Mouse (Mus musculus): ENCODE data around the gene Shank2.

Shank2 gene

DNA sequence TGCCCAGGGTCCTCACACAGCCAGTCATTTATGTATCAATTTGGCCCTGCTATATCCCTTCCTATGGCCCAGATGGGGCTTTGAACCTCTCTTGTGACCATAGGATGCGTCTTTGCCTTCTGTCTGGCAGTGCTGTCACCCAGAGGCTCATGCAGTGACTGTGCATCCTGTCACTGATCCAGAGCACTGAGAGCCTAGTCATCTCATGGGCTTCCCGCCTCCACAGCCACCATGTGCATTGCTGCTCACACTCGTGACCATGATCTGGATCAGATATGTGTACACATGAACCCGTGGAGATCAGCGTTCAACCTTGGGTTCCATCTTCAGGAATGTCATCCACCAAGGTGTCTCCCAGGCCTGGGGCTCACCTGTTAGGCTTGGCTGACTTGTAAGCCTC is 227.0 kb downstream of the Shank2 start:
- DNase-seq (ENCODE audit: low read depth, low spot score) = no peak

DNA sequence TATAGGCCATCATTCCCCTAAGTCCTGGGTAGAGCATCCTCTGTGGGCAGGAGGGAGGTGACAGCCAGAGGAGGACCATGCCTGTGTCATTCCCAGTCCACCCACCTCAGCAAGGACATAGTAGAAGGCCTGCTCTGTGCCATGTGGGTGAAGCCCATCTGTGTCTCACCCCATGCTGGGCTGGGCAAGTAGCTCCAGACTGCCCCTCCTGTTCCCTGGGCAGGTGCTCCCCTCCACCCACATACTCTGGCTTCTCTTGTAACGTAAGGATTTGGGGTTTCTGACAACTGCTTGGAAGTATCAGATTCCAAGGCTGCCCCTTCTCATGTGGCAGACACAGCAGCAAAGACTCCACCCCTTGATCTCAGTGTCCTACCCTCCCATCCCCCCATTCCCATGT is 227.7 kb downstream of the Shank2 start:
- no peak for DNase-seq (ENCODE audit: low read depth, low spot score)

DNA sequence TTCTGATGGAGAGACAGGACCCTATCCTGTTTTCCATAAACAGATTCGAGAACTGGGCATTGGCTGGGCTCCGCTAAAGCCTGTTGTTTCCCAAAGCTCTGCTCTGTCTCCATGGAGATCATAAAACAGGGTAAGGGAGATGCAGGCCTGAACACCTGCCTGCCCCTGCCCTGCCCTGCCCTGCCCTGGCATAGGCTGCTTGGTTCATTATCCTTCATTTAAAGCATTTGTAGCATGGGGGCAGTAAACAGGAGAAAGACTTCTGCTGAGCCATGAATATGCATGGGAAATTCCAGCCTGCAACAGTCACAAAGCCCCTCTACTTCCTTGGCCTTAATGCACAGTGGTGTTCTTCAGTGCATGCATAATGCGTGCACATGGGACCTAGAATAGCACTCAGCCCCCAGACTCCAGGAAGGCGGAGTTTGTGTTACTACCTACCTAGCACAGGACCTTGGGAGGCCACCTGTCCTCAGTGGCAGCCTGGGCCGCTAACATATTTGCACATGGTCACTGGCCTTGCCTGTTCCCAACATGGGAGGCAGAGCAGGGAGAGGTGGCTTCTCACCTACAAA is 230.5 kb downstream of the Shank2 start:
- no peak for DNase-seq (ENCODE audit: low read depth, low spot score)

DNA sequence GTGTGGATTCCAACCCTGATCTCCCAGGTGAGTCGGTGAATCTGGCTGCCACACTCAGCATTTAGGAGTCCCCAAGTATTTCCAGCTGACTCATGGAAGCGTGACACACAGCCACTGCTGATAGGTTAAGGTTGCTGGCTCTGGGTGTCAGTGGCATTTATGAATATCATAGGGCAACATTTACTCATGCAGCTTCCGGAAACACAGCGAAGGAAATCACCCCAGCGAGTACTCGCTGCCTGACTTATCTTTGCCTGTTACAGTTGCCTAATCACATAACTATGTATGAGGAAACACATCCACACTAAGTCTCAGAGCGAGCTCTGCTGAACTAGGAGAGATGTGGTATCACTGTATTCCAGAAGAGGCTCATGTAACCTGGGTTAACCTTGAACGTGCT is 231.8 kb downstream of the Shank2 start:
- DNase-seq (ENCODE audit: low read depth, low spot score) = no peak

DNA sequence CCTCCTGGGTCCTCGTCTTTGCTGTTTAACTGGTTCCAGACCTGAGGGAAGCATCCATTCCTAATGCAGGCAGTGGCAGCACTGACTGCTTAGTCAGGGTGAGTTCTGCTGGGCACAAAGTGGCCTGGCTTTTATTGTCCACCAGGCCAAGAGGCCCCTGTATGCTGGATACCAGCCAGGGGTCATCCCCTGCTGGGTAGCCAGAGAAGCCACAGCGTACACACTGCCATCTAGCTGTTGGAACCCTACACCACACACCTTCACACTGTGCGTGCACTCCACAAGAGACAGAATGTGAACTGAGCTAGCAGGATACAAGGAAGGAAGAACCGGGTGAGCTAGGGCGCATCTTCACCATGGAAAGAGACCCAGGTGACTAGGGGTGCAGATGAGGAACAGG is 233.1 kb downstream of the Shank2 start:
- no peak for DNase-seq (ENCODE audit: low read depth, low spot score)

DNA sequence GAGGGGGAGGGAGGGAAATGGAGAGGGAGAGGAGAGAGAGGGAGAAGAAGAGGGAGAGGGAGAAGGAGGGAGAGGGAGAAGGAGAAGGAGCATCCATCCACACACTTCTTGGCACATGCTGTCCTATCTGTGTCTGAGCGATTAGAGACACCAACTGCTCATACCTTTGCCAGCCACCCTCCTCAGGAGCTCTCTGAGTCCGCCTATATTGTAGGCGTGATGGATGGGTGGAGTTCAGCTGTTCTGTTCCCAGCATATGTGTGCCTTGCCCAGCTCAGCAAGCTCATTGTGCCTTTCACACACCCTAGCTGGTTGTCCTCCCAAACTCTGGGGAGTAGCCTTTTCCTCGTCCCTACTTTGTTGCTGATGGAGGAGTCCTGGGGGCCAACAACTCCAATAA is 233.8 kb downstream of the Shank2 start:
- no peak for DNase-seq (ENCODE audit: low read depth, low spot score)

DNA sequence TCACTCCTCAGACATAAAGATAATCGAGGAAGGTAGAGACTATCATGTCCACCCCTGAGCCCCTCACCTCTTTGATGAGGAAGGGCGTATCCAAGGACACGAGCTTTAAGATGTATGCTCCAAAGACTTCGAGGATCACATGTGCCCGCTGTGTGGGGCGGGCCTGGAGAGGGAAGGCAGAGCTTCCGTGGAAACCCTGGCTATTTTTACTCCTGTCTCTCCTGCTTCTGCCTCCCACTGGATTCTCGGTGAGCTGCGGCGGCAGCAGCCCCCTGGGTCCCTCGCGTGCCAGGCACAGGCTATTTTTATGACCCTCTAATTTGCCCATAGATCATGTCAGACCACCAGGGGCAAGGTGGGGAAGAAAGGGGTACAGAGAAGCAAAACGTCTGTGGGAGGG is 235.1 kb downstream of the Shank2 start:
- no peak for DNase-seq (ENCODE audit: low read depth, low spot score)

DNA sequence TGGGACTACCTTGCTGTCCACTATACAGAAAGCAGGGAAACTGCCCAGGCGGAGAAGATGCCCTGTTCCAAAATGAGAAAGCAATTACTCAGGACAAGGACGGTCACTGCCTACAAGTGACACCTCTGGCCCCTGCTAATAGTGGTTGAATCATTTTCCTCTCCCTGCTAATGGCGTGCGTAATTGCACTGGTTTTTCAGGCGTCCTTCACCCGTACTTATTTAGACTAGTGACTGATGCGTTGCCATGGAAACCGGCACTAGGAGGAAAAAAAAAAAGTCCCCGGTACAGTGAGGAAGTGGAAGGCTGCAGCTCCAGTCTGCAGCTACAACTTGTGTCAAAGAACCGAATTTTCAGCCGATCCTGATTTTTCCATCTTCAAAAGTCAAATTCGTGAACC is 236.7 kb downstream of the Shank2 start:
- no peak for DNase-seq (ENCODE audit: low read depth, low spot score)

DNA sequence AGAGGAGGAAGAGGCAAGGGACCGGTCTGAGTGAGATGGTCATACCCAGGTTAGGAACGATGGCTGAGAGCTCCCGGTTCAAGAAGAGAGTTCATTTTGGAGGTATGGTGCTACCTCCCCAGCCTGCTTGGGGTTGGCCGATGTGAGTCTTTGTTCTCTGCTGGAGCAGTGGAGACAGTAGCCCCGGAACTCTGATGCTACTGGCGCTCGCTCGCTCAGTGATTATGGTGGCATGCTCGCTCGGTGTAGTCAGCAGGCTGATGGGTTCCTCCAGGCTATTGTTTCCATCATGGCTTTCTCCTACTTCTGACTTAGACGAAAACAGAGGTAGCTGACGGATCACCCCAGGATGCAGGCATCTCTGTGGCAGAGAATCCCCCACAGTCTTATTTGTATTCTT is 237.3 kb downstream of the Shank2 start:
- no peak for DNase-seq (ENCODE audit: low read depth, low spot score)

DNA sequence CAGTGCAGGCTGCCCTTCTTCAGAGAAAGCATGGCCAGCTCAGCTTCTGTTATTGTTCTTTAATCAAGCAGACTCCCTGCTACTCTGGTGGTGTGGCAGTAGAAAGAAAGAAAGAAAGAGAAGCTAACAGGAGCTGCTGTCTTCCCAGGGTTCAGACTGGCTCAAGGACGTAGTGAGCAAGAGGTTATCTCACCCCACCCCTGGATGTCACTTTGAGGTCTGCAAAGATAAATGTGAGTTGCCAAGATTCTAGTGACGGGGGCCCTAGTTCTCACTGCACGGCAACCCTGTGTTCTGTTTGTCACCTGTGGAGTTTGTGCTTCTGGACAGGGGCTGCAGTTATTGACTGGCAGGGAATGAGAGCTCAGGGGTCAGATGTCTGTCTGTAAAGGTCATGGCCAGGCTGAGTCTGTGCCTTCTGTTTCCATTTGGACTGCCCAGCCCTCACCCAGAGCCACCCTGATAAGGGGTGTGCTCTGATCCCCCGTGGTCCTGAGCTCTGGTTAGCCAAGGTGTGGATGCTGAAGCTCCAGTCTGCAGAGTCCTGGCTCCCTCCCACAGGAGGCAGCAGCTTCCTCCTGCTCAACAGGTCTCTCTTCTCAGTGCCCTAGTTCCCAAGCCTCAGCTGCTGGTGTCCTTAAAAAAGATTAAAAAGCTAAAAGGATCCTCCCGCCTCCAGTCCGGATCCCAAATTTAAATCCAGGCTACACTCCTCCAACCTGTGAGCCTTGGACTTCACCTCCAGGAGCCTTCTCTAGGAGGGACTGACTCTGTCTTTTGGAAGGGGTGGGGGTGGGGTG is 238.0 kb downstream of the Shank2 start:
- no peak for DNase-seq (ENCODE audit: low read depth, low spot score)

DNA sequence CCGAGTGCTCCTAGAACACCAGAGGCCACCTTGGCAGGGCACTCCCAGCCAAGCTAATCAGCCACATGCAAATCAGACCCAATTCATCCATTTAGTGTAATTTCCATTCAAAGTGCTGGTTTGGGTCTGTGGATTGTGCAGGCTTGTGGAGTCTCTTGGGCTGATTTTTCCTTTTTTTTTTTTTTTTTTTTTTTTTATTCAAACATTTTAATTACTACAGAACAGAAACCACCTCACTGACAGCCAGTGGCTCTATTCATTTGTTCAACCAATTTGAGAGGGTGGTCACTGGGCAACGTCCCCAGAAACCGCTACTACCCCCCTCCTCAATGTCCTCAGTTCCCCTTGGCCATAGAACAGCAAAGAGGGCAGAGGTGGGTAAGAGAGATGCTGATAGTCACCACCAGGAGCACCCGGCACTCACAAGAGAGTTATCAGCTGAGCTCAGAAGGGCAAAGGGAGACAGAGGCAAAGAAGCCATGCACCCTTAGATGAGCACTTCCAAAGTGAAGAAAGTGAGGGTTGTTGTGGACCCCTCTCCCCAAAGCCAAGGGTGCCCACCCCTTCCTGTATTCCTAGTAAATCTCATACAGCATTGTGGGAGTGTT is 239.1 kb downstream of the Shank2 start:
- no peak for DNase-seq (ENCODE audit: low read depth, low spot score)

DNA sequence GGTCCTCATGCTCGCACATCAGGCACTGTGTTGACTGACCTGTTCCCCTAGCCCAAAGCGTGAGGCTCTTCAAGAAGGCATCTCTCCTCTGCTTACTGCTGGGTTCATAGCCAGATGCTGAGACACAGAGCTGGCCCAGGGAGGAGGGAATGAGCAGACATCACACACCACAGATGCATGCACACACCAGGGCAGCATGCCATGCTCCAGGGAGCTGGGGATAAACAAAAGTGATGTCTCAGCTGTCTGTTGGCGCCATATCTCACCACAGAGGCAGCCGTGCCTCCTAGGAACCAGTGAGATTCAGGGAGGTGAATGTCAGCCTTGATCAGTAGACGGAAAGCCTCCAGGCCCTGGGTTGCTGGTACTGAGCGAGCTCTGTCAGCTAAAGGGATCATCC is 242.5 kb downstream of the Shank2 start:
- DNase-seq (ENCODE audit: low read depth, low spot score) = no peak

DNA sequence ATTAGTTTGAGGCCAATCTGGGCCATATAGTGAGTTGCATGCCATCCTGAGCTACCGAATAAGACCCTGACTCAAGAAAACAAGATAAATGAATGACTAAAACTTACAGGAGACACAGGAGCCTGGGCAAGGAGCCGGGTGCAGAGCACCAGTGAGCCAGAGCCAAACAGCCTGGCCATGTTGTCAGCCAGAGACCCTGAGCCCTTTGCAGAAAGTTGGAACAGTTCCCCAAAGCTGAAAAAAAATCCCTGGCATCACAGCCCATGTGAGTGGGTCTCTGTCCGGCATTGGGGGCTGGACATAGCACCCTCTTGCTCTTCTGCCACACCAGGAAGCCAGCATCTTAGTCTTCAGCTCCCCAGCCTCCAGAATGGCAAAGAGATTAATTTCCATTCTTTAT is 244.5 kb downstream of the Shank2 start:
- DNase-seq (ENCODE audit: low read depth, low spot score) = no peak

DNA sequence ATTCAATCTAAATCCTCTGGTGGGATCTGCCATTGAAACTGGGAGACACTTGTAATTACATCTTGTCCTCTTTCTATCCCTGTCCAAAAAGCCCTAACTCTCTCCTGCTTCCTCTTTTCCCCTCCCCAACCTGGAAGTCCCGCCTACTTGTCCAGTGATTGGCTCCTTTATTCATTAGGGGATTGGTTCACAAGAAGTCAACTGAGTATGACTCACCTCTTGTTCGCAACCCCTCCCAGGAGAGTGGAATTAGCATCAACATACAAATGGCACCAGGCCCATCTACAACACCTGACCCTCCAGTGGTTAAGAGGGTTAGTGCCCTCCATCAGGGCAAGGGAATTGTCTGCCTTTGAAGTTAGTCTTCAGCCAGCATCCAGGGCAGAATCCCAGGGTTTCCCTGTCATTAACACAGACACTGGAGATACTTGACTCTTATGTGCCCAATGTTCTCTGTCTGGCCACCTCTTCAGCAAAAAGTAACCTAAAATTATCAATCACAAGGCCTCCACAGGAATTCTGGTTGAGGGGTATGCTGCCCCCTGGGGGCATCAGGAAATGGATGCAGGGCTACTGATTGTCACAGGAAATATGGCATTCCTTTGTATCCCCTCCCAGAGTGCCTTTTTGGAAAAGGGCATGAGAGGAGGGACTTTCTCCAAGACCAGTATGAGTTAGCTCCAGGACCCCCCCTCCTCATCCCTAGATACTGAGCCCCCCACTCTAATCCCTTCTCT is 247.1 kb downstream of the Shank2 start:
- no peak for DNase-seq (ENCODE audit: low read depth, low spot score)

DNA sequence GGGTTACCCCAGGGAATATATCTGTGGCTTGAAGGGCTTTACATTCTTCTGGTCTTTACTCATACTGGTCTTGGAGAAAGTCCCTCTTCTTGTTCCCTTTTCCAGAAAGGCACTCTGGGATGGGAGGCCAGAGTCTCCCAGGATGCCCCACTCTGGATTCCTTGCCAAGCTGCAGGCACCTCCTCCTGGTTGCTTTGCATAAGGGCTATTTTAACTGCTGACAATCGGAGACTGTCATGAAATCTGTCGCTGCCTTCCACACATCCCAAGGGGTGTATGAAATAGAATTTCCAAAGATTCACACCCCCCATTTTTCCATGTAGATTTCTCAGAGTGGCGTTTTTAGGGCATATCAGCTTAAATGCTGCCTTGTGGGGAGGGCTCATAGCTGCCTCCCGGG is 249.1 kb downstream of the Shank2 start:
- no peak for DNase-seq (ENCODE audit: low read depth, low spot score)

DNA sequence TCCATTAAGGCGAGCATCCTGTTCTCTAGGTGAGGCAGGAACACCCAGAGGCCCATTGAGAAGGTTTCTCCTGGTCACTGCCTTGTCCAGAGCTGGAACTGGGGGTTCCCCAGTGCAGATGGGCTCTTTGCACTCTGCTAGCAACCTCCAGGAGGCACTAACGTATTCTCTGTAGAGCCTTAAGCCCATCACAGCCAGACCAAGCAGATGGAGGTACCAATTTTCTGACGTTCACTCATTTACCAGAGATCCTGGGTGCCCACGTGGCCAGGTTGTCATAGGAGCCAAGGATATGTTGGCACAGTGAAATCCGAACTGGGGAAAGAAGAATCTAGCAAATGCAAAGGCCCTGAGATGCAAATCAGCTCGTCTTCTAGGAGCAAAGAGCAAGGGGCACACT is 249.5 kb downstream of the Shank2 start:
- no peak for DNase-seq (ENCODE audit: low read depth, low spot score)

DNA sequence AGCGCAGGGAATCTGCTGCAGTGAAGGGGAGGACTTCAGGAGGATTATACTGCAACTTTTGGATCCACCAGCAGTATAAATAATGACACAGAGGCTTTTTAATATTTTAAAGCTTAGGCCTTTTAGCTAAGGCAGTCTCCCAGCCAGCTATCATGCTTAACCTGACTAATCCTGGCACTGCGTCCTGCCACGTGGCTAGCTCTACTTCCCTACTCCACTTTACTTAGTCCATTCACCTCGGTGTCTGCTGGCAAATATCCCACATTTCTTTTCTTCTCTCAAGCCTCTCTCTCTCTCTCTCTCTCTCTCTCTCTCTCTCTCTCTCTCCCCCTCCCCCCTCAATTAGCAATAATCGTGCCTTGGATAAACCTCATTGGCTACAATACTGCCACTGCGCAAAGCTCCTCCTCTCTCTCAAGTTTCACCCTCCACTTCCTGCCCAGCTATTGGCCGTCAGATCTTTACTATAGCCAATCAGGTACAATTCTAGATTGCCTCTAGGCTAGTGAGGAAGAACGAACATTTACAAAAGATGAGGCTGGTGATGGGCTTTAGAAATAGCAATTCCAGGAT is 253.0 kb downstream of the Shank2 start:
- no peak for DNase-seq (ENCODE audit: low read depth, low spot score)

DNA sequence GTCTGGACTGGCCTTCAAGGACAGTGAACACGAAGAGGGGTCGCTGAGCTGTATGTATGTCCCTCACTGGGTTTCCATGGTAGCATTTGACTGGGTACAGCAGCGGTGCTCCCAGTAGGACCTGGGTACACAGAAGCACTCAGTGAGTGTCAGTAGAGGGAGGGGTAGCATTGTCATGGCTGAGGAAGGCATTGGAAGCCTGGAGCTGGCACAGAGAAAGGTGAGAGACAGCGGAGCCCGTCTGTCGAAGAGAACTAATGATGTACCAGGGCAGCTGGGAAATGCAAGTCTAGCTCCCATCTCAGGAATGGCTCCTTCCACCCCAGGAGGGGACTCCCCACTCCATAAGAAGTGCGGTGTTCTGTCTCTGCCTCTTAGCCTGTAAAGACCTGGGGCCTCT is 256.1 kb downstream of the Shank2 start:
- DNase-seq (ENCODE audit: low read depth, low spot score) = no peak

DNA sequence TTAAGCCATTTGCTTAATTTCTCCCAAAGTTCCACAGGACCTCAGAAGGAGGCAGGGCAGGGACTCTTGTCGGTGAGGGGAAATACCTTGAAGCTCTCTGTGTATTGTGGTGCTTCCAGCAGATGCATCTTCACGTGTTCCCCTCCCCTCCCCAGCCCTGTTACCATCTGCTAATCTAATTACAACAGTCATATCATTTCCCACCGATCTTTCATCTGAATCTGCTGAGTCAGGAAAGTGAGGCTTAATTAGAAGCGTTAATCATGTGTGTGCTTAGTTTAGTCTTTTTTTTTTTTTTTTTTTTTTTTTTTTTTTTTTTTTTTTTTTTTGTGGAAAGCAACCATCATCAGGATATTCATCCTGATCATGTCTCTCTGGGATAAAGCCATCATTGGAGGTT is 256.6 kb downstream of the Shank2 start:
- DNase-seq (ENCODE audit: low read depth, low spot score) = no peak

DNA sequence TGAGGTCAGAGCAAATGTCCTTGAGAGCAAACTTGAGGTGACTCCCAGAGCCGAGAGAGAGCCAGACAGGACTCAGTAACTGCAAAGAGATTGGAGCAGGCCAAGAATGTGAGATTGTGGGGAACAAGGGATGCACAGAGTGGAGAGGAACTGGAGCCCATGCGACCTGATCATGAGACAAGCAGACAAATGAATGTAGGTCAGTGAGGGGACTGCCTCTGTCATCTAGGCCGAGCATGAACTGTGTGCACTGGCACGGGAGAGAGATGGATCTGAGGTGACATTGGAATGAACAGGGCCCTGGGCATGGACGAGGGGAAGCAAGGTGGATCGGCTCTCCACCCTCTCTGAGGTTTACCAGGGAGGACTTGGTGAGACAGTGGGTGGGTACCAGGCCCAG is 260.9 kb downstream of the Shank2 start:
- DNase-seq (ENCODE audit: low read depth, low spot score) = no peak

DNA sequence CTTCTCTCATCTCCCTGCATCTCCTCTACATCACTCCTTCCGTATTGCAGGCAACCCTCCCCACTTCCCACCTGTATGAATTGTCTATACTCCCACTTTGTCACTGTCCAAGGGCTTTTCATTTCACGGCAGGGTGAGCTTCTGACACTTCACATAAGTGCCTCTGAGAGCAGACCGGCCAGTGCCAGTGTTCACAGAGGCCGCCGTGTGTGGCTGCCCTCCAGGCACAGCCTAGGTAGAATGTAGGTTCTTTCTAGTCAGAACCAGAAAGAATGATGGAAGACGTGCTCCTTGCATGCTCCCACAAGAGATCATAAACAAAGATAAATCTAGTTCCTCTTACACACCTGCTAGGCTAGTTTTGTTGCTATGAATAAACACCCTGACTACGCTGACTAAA is 265.0 kb downstream of the Shank2 start:
- DNase-seq (ENCODE audit: low read depth, low spot score) = no peak

DNA sequence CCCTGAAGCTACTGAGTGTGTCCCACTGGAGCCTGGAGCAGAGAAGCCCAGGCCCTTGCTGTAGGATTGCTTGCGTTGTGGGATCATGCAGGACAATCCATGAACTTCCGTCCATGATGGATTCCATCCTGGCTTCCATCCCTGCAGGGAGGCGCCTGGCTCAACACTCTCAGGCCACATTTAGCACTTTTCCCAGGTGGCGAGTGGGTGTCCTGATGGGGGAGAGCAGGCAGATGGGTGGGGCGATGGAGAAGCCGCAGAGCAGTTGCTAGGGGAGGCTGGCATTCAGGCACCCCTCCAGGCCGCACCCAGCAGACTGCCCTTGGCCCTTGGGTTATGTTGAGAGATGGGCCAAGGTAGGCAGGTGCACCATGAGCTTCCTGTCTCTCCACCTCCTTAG is 266.6 kb downstream of the Shank2 start:
- no peak for DNase-seq (ENCODE audit: low read depth, low spot score)
